Mouse (Mus musculus): ENCODE data around the gene Rsph3b. TPM values are rescaled to one million over a fixed set of nuclear protein-coding genes. Genes with fewer than 3 reads are reported as not detected.
"Not testable (repeated sequence)": the region's sequence is repeated elsewhere in the genome, so short reads cannot be mapped to it uniquely, and the experiment has no call there.

Rsph3b gene
- total RNA-seq, 2 experiments from 2014 or later: 29.2 to 34.0 TPM

DNA sequence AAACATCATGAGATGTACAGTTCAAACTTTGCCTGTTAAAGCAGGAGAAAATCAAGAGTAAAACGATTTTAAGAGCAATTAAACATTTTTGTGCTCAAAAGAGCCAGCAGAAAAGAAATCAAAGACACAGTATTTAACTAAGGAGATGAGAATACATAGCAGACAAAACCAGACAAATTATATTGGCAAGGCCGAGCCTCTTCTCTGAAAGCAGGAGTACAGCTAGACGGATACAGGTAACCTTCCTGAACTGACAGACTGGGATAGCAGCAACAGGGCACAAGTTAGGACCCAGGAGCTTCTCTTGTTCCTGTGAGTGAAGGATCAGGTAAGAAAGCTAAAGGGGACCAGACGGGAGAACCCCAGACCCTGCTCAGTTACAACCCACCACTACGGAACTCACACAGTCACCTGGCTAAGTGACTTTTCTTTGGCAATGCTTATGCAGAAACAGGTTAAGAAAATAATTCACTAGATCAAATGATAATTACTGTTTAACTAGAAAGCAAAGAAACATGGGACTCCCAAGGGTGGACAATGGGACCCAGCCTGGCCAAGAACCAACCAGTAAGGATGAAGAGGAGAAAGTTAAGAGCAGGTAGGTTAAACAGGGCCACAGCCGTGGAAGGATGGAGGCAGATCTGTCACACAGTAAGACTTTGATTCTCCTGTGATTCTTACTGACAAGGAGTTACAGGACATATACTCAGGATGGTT lies 11.2 kb upstream of the Rsph3b start:
- not testable (repeated sequence) for DNase-seq (ENCODE audit: extremely low spot score in 1 of 2, low spot score in 1 of 2)

DNA sequence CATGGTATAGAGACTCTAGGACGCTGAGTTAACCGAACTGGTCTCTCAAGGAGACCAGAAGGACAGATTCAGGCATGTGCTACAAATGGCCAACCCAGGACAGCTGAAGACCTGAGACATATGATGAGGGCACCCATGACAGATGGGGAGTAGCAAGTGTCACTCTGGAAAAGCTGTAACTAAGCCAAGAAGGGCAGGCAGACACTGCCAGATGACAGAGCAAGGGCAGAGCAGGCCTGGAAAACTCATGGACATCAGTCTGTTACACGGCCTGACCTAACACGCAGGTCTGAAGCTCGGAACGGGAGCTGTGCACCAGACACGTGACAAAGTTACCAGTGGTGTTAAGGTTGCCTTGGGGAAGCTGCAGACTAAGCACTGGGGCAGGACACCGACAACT lies 10.4 kb upstream of the Rsph3b start:
- DNase-seq (ENCODE audit: extremely low spot score in 1 of 2, low spot score in 1 of 2): not testable (repeated sequence)

DNA sequence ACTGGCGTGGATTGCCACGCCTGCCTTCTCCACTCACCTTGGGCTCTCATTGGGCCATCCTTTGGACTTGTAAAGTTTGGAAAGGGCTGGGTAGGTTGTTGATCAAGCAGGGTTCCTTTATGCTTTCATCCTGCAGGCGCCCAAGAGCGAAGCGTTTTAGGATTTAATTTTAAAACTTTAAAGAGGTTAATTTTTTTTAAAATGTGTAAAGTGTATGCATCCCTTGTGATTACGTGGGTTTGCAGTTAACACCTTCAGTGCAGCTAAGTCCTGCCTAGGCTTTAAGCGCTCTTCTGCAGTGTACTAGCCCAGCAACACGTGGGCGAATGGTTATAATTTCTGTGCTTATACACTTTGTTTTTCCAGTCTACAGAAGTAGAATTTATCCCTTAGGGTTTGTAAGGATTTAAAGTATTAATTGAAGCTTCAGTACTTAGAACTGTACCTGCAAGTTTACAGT lies 317 bp upstream of the Rsph3b start:
- DNase-seq (ENCODE audit: extremely low spot score in 1 of 2, low spot score in 1 of 2): not testable (repeated sequence)

DNA sequence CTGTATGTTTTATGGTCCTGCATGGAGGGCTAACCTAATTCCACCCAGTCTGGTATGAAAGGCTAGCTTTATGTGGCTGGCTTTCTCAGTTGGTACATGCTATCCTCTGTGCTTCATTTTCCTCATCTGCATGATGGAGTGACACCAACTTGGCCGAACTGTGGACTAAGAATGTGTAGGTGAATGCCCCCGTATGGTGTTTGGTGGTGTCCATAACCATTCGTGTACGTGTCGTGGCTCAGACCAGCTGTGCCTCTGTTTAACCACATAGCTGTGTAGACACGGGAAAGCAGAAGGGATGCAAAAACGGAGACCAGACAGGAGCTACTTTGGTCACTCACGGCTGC lies 872 bp downstream of the Rsph3b start:
- not testable (repeated sequence) for DNase-seq (ENCODE audit: extremely low spot score in 1 of 2, low spot score in 1 of 2)

DNA sequence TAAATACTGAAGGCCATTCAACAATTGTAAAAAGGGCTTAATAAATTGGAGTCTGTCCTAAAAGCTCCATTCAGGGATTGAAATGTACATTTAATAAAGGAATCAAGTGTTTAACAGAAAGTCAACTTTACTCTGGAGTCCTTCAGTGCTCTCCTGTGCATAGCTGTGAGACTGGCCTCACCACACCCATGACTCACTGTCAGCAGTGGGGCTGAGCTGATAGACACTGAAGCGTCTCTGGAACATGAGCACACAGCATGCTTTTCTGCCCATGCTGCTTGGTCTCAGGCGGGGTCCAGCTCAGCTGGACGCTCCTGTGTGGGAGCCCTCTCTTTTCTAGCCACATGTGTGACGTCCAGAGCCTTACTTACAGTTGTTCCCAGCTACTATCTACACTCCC lies 5.9 kb downstream of the Rsph3b start:
- not testable (repeated sequence) for DNase-seq (ENCODE audit: extremely low spot score in 1 of 2, low spot score in 1 of 2)

DNA sequence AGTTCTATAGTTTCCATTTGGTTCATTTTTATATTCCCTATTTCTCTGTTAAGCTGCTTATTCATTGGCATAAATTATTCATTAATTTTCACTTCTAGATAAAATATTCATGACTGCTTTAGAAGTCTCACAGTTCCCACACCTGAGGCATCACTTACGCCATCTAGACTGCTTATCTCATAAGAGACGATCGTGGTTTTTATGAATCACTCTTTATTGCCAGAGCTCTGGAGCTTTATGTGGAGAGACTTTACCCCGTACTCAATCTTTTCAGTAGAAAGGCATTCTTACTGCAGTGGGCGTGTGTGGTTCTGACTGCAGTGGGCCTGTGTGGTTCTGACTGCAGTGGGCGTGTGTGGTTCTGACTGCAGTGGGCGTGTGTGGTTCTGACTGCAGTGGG lies 16.9 kb downstream of the Rsph3b start:
- DNase-seq (ENCODE audit: extremely low spot score in 1 of 2, low spot score in 1 of 2): not testable (repeated sequence)

DNA sequence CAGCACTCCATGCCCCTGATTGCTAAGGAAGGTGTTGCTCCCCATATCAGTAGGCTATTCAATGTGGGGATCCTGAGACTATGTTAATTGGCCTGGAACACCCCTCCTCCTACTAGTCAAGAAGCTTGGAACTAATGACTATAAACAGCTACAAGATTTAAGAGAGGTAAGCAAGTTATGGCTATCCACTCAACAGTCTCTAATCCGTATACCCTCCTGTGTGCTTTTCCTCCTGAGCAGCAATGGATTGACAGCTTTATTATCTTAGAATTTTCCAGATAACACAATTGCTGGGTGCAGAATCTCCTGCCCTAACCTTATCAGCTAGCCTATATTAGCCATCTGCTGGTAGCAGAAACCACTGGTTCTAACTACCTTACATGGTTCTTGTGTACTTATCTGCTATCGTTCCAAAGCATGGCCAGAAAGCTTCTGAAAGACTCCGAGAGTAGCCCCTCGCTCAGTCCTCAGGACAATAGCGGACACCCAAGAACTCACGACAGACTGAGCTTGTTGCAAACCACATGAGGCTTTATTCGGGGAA lies 28.1 kb downstream of the Rsph3b start:
- DNase-seq (ENCODE audit: extremely low spot score in 1 of 2, low spot score in 1 of 2): not testable (repeated sequence)

DNA sequence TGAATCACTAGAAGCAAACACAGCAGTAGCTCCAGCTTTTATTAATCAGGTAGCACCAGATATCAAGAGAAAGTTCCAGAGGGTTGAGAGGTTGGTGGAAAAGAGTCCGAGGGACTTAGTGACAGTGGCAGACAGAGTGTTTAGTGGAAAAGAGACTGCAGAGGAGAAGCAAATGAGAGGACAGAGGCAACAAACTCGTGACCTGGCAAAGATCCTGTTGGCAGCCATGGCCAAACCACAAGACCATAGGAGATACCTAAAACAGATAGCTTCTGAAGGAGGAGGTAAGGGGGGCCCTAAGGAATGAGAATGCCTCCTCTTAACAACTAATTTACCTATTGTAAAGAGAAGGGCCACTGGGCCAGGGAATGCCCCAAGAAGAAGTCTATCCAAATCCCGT lies 29.1 kb downstream of the Rsph3b start:
- not testable (repeated sequence) for DNase-seq (ENCODE audit: extremely low spot score in 1 of 2, low spot score in 1 of 2)

DNA sequence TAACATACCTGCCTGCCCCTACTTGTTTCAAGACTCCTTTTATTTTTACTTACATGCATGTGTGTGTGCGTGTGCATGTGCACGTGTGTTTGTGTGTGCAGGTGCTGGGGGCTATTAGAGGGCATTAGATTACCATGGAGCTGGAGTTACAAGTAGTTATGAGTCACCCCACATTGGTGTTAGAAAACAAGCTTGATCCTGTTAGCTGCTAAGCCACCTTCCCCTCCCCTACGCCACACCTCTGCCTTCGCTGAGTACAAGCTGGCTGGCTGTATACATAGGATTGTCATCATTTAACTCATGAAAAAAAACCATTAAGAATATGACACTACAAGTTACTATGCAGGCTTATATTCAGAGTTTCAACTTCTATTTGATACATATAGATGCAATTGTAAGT lies 33.2 kb downstream of the Rsph3b start:
- DNase-seq (ENCODE audit: extremely low spot score in 1 of 2, low spot score in 1 of 2): not testable (repeated sequence)

DNA sequence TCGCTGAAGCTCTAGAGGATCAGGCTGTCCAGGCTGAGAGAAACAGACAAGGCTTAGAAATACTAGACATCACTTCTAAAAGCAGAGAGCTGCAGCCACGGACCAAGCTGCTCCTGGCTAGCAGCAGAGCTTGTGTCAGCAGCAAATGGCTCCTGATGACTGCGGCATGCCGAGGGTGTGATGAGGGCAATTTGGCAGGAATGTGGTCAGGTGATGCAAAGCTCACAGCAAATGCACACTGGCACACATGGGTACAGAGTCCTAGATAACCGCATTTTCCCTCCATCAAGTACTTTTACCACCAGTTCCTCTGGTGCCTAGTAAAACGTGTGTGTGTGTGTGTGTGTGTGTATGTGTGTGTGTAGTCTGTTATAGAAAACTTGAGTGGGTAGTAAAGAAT lies 34.4 kb downstream of the Rsph3b start:
- not testable (repeated sequence) for DNase-seq (ENCODE audit: extremely low spot score in 1 of 2, low spot score in 1 of 2)

DNA sequence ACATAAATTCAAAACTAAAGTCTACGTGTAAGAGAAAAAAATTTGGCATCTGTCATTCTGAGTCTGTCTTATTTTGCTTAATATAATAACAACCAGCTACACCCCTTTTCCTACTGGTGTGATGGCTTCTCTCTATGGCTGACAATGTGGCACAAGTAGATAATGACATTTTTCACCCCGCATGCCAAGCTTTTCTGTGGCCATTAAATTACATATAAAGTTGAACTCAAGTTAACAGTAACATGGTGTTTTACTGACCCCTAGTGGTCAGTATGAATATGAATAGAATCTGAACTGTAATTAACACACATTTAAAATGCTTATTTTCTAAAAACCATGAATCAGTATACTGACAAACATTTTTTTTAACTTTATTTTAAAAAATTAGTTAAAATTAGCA lies 48.1 kb downstream of the Rsph3b start:
- not testable (repeated sequence) for DNase-seq (ENCODE audit: extremely low spot score in 1 of 2, low spot score in 1 of 2)

DNA sequence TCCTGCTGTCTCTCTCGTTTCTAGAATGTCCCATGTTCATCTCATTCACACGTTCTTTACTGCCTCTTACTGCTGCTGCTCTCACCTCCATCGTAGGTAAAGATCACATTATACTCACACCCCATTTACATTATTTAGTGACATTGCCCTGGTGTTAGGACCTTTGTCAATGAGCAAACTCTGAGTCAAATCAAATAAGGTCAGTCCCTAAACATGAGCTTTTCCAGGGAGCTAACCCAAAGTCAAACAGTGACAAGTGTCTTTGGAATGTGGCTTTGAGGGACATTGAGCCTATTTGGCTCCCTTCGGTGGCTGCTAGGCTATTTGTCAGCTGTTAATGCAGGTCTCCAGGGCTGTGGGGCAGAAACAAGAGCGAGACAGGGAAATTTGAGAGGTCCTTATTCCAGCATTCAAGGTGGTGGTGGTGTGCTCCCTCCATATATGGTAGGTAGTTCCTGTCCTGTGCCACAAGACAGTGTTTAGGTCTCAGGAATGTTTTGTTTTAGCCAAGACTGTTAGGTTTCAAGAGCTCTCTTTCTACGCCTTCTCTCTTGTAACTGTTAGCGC lies 50.4 kb downstream of the Rsph3b start:
- not testable (repeated sequence) for DNase-seq (ENCODE audit: extremely low spot score in 1 of 2, low spot score in 1 of 2)

DNA sequence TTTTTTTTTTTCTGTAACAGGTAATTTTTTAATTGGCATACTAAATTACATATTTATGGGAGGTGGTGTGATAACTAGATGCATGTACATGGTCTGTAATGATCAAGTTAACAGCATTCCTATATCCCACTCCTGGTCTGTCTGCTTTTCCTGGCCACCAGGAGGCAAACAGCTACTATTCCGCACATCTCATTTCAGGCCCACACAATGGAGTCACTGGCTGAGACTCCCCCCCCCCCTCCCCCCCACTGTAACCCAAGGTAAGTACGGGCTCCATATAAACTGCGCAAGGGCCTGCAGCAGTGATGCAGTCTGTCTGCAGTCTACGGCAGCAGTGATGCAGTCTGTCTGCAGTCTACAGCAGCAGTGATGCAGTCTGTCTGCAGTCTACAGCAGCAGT lies 51.7 kb downstream of the Rsph3b start:
- DNase-seq (ENCODE audit: extremely low spot score in 1 of 2, low spot score in 1 of 2): no peak

DNA sequence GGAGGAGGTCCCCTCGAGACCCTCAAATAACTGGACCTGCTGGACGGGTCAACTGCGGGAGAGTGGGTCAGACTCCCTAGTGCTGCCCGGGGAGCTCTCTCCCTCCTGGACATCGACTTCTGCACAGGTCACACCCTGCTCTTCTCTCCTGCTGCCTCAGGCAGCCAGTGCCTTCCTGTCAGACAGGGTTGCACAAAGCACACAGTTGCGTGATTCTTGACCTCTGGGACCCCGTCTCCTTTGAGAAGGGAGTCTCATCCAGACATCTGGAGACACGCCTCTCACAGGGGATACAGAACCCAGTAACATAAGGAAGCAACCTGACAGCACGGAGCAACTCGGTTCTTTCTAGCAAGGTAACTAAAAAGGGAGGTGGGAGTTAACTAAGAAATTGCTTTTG lies 55.1 kb downstream of the Rsph3b start:
- no peak for DNase-seq (ENCODE audit: extremely low spot score in 1 of 2, low spot score in 1 of 2)

DNA sequence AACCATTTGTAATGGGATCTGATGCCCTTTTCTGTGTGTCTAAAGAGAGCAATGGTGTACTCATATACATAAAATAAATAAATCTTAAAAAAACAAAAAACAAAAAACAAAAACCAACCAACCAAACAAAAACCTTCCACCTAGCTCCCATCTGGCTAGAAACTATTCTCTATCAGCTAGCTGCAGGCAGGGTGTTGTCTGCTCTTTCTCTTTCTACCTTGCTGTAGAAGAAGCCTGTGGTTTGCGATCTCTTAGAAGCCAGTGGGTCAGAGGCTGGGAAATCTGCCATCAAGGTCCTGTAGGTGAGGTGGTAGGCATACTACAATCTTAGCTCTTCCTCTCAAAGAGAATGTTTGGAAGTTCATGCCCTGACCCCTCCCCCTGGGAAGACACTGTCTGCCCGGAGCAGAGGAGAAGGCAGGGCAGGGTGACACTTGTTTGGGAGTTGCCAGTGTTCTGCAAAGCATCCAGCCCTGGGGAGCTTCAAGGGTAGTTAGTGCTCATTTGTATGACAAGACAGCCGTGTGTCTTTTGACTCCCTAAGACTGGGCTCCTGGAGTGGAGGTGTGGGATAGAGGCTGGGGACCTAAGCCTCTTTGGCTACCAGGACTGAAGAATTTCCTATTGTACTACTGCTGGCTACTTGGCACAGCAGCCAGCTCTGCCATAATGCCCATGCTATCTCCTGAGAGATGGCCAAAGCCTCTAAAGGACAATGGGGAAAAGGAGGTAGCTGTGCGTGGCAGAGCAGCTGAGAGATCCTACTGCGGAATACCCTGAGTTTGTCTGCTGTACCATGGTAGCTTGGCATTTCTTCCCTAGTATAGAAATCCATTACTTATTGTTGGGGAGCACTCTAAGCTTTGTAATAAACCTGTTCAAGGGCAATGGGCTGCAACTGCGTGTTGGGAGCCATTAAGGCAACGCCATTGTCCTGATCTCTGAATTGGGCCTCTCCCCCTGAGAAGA lies 56.2 kb downstream of the Rsph3b start:
- DNase-seq (ENCODE audit: extremely low spot score in 1 of 2, low spot score in 1 of 2): no peak

DNA sequence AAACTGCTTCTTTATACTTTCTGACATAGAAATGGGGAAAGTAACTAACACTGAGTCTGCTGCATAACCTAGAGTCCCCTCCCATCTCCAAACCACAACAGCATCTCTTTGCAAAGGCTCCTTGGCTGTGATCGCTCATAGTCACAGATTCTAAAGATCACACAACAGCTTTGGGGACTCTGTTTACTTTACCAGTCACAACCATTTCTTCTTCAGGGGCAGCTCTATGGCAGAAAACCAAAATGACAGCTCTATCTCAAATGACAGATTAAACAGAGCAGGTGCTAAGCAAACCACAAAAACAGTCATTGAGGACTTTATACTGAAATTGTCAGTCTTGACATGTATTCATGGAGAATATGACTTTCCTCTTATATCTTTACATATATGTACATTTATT lies 62.0 kb downstream of the Rsph3b start:
- DNase-seq (ENCODE audit: extremely low spot score in 1 of 2, low spot score in 1 of 2): no peak

DNA sequence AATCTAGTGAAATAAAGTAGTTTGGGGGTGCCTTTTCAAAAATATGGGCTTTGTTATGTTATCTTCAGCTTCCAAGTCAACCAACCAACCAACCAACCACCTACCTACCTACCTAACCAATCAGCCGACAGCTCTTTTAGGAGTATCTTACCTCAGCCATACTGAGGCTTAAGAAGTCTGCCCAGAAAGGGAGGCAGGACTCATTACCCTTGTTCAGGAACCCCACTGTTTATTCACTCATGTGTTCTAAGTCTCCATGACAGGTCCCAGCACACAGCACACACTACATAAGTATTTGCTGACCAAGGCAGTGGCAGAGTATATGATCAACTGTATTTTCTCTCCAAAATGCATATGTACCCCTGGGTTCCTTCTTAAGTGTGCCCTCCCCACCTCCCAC lies 64.0 kb downstream of the Rsph3b start:
- no peak for DNase-seq (ENCODE audit: extremely low spot score in 1 of 2, low spot score in 1 of 2)

DNA sequence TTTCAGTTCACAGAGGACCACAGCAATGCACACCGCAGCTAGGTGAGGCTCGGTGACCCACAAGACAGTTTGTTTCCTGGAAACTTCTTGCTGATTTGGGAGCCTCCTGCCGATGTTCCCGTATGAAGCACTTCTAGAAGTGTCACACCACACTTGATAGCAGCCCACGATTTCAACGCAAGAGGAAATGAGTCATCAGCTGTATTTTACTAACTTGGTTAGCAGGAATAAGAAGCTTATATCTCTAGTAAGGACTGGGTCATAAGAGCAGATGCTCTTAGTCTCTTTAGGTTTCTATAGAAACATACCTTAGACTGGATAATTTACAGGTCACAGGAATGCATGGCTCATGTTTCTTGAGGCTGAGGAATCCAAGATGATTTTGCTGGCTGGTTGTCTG lies 67.2 kb downstream of the Rsph3b start:
- no peak for DNase-seq (ENCODE audit: extremely low spot score in 1 of 2, low spot score in 1 of 2)

DNA sequence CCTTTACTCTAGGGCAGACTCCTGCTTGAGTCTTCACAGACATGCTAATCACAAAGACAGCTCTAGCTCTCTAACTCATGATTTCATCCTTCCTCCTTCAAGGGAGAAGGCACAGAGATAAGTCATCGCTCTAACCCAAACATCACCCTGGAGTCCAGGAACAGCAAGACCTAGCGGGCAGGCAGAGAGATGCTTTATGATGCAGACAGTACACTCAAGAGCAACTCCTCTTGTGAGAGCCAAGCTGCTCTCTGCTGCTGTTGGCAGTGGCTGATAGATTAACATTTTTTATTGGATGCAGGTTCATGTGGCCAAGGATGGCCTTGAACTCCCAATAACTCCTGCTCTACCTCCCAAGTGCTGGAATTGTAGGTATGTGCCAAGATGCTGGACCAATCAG lies 77.1 kb downstream of the Rsph3b start:
- DNase-seq (ENCODE audit: extremely low spot score in 1 of 2, low spot score in 1 of 2): no peak

DNA sequence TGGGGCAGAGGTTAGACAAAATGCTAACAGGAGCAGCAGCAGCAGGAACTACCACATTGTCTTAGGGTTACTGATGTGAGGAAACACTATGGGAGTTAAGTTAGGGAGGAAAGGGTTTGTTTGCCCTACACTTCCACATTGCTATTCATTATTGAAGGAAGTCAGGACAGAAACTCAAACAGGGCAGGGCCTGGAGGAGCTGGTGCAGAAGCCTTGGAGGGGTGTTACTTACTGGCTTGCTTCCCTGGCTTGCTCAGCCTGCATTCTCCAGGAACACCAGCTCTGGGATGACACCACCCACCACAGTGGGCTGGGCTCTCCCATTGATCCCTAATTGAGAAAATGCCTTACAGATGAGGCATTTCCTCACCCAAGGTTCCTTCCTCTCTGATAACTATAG lies 79.7 kb downstream of the Rsph3b start:
- DNase-seq (ENCODE audit: extremely low spot score in 1 of 2, low spot score in 1 of 2): no peak

DNA sequence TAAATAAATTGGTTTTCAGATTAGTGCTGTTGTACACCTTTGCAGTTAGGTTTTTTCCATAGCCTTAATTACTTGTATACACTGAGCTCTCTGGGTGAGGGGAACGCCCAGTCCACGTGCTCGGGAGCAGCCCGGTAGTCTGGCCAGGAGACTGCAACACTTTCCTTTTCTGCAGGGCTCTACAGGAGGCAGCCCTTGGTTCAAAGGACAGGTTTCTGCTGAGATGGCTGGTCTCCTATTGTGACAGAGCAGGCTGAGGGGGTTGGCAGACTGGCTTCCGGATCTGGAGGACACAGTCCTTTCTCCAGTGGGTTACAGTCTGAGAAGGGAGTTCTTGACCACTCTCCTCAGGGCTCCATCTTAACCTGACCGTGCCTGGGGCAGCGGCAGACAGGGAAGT lies 80.7 kb downstream of the Rsph3b start:
- no peak for DNase-seq (ENCODE audit: extremely low spot score in 1 of 2, low spot score in 1 of 2)
